Mouse (Mus musculus): Measurements from ENCODE around the gene 1110017D15Rik. TPM values are rescaled to one million over a fixed set of nuclear protein-coding genes. Genes with fewer than 3 reads are reported as not detected.

1110017D15Rik gene
- total RNA-seq, 2 experiments from 2014 or later, result 0.31 TPM; not detected in 1

DNA sequence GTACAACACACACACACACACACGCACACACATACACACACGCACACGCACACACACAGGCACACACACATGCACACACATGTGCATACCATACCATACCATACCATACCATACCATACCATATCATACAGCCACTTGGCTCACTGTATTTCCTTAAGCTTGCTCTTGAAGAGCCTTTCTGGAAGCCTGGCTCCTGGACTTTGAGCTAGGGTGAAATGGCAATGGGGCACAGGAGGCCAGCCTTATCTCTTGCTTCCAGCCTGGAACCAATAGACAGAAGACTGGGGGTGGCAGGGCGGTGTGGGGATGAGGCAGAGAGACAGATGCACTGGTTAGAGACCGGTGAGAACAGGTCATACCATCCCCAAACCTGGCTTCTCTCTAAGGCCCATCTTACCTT, 2.1 kb upstream of the 1110017D15Rik start:
- no peak for DNase-seq
- intact Hi-C loops (cut with DNase I), result no loop called here

- intact Hi-C loops (cut with DNase I), result no loop called here
- DNase-seq, result no peak
Observed at GRCm38 (mm10) chr4:41518349-41518748, 1.2 kb upstream of the 1110017D15Rik start.

GRCm38 (mm10) chr4:41513714-41514113, 3.4 kb downstream of the 1110017D15Rik start:
- intact Hi-C loops (cut with DNase I), result no loop called here
- no peak for DNase-seq

- no peak for DNase-seq
- intact Hi-C loops (cut with DNase I), result no loop called here
Observed at GRCm38 (mm10) chr4:41513309-41513708, 3.8 kb downstream of the 1110017D15Rik start.

DNA sequence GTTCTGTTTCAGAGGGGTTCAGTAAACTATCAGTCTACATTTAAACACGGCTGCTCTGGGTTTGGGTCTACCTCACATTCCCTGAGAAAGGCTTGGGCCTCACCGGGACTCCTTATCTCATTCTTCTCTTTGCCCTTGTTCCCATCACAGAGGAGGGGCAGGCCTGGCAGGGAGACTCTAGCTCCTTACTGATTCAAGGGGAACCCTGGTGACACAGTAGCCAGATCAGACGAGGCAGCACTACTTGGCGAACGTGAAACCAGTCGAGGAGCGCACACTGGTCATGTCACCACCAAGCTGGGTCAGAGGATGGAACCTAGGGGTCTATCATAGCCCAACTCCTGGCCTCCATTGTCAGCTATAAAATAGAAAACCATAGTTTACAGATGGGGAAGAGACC, 9.1 kb downstream of the 1110017D15Rik start:
- intact Hi-C loops (cut with DNase I), result no loop called here
- DNase-seq, result no peak

- no peak for DNase-seq
- intact Hi-C loops (cut with DNase I), result no loop called here
Observed at GRCm38 (mm10) chr4:41507326-41507924, 9.7 kb downstream of the 1110017D15Rik start.

GRCm38 (mm10) chr4:41506906-41507305, 10.2 kb downstream of the 1110017D15Rik start:
- intact Hi-C loops (cut with DNase I), result no loop called here
- DNase-seq, result peak; percentile 89

GRCm38 (mm10) chr4:41506156-41506555, 11.0 kb downstream of the 1110017D15Rik start:
- intact Hi-C loops (cut with DNase I), result no loop called here
- DNase-seq, result peak; percentile 56 to 75

- intact Hi-C loops (cut with DNase I), result loop anchor here (2.0 kb wide), 1 partner anchor 36 kb away; no protein-coding TSS in a partner anchor
Observed at GRCm38 (mm10) chr4:41505131-41505551, 12.0 kb downstream of the 1110017D15Rik start.

DNA sequence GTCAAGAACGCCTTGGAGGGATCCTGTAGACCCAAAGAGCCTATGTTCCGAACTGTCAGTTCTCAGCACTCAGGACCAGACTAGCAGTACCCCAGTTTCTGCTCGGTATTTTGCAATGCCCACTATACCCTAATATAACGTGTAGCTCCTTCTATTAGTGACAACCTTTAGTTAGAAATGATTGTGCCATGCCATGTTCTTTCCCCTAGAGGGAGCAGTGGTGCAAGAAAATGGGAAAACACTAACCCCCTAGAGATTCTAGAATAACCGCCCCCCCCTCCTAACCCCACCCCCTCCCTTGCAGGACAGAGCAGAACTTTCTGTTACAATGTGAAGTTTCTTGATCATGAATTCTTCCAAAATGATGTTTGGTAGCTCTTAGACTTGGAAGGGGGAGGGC, 12.8 kb downstream of the 1110017D15Rik start:
- intact Hi-C loops (cut with DNase I), result loop anchor here (2.0 kb wide), 1 partner anchor 36 kb away; no protein-coding TSS in a partner anchor
- no peak for DNase-seq

More at GRCm38 (mm10) chr4:41505131-41505551, 12.0 kb downstream of the 1110017D15Rik start:
- DNase-seq, result peak in 1 of 2 experiments; percentile 11

- DNase-seq, result peak; percentile 98 to 99
- intact Hi-C loops (cut with DNase I), result no loop called here
Observed at GRCm38 (mm10) chr4:41502986-41503412, 14.1 kb downstream of the 1110017D15Rik start, which contains the start of gene AI464131. Gene AI464131, minus strand, starts transcription at chr4:41503076.

GRCm38 (mm10) chr4:41502171-41502940, 14.8 kb downstream of the 1110017D15Rik start:
- intact Hi-C loops (cut with DNase I), result no loop called here
- peak in 1 of 2 experiments; percentile 50 for DNase-seq

- intact Hi-C loops (cut with DNase I), result no loop called here
- no peak for DNase-seq
Observed at GRCm38 (mm10) chr4:41500787-41501186, 16.3 kb downstream of the 1110017D15Rik start.

GRCm38 (mm10) chr4:41499619-41500018, 17.5 kb downstream of the 1110017D15Rik start:
- DNase-seq, result peak in 1 of 2 experiments; percentile 8
- intact Hi-C loops (cut with DNase I), result no loop called here

- intact Hi-C loops (cut with DNase I), result no loop called here
- DNase-seq, result no peak
Observed at GRCm38 (mm10) chr4:41498921-41499391, 18.2 kb downstream of the 1110017D15Rik start.

DNA sequence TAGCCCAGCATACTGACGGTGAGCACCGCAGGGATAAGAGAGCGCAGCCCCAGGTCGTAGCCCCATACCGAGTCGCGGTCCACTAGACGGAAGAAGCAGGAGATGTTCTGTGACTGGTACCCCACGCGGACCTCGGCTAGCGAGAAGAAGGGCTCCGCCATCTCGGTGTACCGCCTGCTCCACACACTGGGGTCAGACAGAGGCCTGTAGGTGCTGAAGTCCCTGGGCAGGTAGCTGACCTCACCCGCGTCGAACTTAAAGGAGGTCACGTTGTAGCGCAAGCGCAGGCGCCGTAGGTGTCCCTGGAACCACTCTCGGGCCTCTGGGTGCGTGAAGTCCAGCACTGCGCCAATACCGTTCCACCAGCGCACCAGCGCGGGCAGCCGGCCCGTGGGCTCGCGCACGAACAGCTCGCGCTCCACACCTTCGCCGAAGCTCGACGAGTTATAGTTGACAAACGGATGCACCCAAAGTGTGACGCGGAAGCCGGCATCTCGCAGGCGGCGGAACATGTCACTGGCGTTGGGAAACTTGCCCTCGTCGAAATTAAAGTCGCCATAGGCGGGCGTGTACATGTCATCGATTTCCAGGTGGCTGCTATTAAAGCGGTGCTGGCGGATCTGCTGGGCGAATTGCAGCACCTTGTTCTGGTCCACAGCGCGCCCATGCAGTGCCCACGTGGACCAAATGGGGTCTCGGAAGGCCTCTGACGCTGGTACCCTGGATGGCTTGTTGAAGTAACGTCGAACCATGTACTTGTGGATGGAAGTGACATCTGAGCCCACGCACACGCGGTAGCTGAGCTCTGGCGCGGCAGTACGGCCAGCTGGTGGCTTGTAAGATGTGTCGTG, 18.9 kb downstream of the 1110017D15Rik start:
- intact Hi-C loops (cut with DNase I), result no loop called here

DNA sequence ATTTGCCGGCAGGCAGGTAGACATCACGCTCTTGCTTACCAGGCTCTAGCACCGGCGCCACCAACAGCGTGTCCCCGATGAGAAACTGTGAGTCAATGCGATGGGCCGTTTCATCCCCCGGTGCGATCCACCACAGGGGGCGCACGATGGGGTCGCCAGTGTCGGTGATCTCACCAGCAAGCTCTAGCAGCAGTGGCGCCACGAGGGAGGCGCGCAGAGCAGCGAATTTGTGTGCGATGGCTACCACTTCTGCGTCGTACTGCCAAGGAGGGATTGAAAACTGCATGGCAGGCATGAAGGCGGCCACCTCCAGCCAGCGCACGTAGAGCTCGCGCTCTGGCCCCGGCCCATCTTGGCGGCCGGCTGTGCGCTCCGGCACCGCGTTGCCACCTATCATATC, 19.6 kb downstream of the 1110017D15Rik start:
- intact Hi-C loops (cut with DNase I), result no loop called here
- DNase-seq, result peak in 1 of 2 experiments; percentile 8

More for the DNA sequence above, 18.9 kb downstream of the 1110017D15Rik start:
- no peak for DNase-seq

DNA sequence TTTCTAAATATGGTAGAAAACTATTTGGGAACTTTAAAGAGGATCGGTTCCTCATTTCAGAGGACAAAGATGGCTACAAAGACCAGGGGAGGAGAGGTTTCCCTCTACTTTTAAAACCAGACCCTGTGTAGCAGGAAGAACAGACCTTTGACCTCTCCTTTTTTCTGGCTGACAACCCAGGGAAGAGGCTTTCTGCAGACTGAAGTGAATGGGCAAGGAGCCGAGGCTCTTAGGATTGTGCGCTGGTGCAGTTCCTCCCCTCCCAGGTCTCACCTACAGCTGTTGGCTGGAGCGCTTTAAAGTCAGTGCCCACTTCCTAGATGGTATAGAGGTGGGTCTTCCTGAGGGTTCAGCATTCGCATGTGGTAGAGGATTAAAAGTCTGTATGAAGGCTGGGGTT, 20.1 kb downstream of the 1110017D15Rik start:
- no peak for DNase-seq
- intact Hi-C loops (cut with DNase I), result no loop called here

DNA sequence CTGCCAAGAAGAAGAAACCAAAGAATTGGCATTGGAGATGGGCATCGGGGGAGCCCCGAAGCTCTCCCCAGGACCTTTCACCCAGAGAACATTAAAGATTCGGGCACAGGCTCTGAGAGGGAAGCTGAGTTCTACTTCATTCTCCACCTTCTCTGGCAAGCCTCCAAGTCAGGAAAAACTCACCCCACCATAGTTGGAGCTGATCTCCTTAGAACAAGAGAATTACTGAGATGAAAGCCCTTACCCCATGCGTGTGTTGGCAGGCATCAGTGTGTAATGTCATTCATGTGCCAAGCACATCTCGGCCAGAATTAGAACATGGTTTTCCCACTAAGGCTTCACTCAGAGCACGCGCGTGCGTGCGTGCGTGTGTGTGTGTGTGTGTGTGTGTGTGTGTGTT, 21.3 kb downstream of the 1110017D15Rik start:
- intact Hi-C loops (cut with DNase I), result no loop called here
- peak; percentile 51 to 53 for DNase-seq

- no peak for DNase-seq
- intact Hi-C loops (cut with DNase I), result no loop called here
Observed at GRCm38 (mm10) chr4:41495076-41495475, 22.1 kb downstream of the 1110017D15Rik start.

DNA sequence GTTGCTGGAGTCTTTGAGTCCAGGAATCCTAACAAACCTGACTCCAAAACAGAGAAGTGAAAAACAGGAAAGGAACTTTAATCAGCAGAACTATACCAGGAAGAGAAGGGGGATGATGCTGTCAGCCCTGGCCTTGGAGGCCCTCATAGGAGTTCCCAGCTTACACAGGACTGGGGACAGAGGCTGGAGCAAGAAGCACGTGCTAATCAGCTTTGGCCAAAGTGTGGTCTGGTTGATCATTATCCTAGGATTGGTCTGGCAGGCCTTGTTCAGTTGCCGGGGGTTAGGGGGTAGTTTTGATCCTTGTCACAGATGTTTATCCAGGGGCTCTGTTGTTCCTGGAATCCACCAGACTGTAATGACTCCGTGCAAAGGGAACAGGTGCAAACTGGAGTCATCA, 22.8 kb downstream of the 1110017D15Rik start:
- intact Hi-C loops (cut with DNase I), result no loop called here
- DNase-seq, result no peak

Data from heart, postnatal 10 days (tissue).